Mouse (Mus musculus): ENCODE results near the gene Dnmt1. TPM values are rescaled to one million over a fixed set of nuclear protein-coding genes. Genes with fewer than 3 reads are reported as not detected.

Gene Dnmt1
- polyA plus RNA-seq, 1 experiment from 2014 or later = 35.2 TPM

GRCm38 (mm10) chr9:20986952-20987686 lies 27.4 kb upstream of the Dnmt1 start:
- Histone ChIP-seq H3K27ac (replicated peaks in 1 of 2; ENCODE audit: control insufficient read depth in 1 of 2, insufficient read depth in 1 of 2, low read depth in 2 of 2, low read length in 2 of 2) (no peak overlapping the region), H3K9me3 (ENCODE audit: control insufficient read depth, low read length) (no peaks in the 10 kb centered on the region), H3K4me3 (ENCODE audit: control insufficient read depth in 1 of 2, insufficient read depth in 1 of 2, low read depth in 1 of 2, low read length in 2 of 2) (no peak overlapping the region), H3K4me2 (ENCODE audit: low read length) (no peak overlapping the region), H3K27me3 (ENCODE audit: control insufficient read depth, insufficient read depth, low read length) (0 out of 2 replicates have a peak, but pooled peaks cover 4% of the 10 kb centered on the region), H3K4me1 (ENCODE audit: control insufficient read depth in 2 of 2, insufficient read depth in 2 of 2, low read length in 2 of 2) (peaks cover 11 to 14% of the 10 kb centered on the region in 2 experiments), H3K36me3 (ENCODE audit: control insufficient read depth, insufficient read depth, low read length) (no peaks in the 10 kb centered on the region), H3K9ac (ENCODE audit: low read length) (no peak overlapping the region)
- ATAC-seq (ENCODE audit: insufficient number of reproducible peaks, insufficient read depth, low FRiP score, low read depth) = no peak
- WGBS = 49% methylated on average over 15 of the region's 15 CpGs

GRCm38 (mm10) chr9:20983169-20983568 lies 23.5 kb upstream of the Dnmt1 start:
- no peak overlapping the region for H3K9ac ChIP-seq (ENCODE audit: low read length)
- H3K27ac ChIP-seq (replicated peaks in 1 of 2; ENCODE audit: control insufficient read depth in 1 of 2, insufficient read depth in 1 of 2, low read depth in 2 of 2, low read length in 2 of 2) = no peak overlapping the region
- no peak overlapping the region for H3K4me2 ChIP-seq (ENCODE audit: low read length)
- peaks cover 5 to 12% of the 10 kb centered on the region in 2 experiments; a peak in 2 of 4 replicates for H3K4me1 ChIP-seq (ENCODE audit: control insufficient read depth in 2 of 2, insufficient read depth in 2 of 2, low read length in 2 of 2)
- 46% methylated on average over 5 of the region's 5 CpGs for WGBS
- H3K27me3 ChIP-seq (ENCODE audit: control insufficient read depth, insufficient read depth, low read length) = 0 out of 2 replicates have a peak, but pooled peaks cover 1% of the 10 kb centered on the region
- no peak for ATAC-seq (ENCODE audit: insufficient number of reproducible peaks, insufficient read depth, low FRiP score, low read depth)
- H3K9me3 ChIP-seq (ENCODE audit: control insufficient read depth, low read length) = no peaks in the 10 kb centered on the region
- H3K4me3 ChIP-seq (ENCODE audit: control insufficient read depth in 1 of 2, insufficient read depth in 1 of 2, low read depth in 1 of 2, low read length in 2 of 2) = no peak overlapping the region
- no peaks in the 10 kb centered on the region for H3K36me3 ChIP-seq (ENCODE audit: control insufficient read depth, insufficient read depth, low read length)

DNA sequence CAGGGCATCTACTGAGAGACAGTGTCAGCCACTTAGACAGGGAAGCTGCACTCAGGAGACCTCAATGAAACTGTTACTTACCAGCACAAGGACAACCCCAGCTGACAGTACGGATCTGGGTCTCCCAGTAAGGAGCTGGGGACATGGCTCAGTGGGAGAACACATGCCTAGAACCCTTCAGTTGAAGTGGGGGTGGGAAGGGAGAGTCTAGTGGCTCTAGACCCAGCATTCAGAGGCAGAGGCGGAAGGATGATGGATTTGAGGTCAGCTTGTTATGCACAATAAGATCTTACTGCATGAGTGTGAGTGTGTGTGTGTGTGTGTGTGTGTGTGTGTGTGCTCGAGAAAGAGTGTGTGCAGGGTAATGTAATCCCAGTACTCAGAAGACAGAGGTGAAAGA lies 22.5 kb upstream of the Dnmt1 start:
- H3K9ac ChIP-seq (ENCODE audit: low read length) = no peak overlapping the region
- H3K27ac ChIP-seq (replicated peaks in 1 of 2; ENCODE audit: control insufficient read depth in 1 of 2, insufficient read depth in 1 of 2, low read depth in 2 of 2, low read length in 2 of 2) = no peak overlapping the region
- WGBS = 62% methylated on average over 3 of the region's 3 CpGs
- H3K36me3 ChIP-seq (ENCODE audit: control insufficient read depth, insufficient read depth, low read length) = no peaks in the 10 kb centered on the region
- H3K4me1 ChIP-seq (ENCODE audit: control insufficient read depth in 2 of 2, insufficient read depth in 2 of 2, low read length in 2 of 2) = peaks cover 5 to 14% of the 10 kb centered on the region in 2 experiments; a peak in 3 of 4 replicates
- no peak overlapping the region for H3K4me3 ChIP-seq (ENCODE audit: control insufficient read depth in 1 of 2, insufficient read depth in 1 of 2, low read depth in 1 of 2, low read length in 2 of 2)
- H3K27me3 ChIP-seq (ENCODE audit: control insufficient read depth, insufficient read depth, low read length) = no peaks in the 10 kb centered on the region
- H3K9me3 ChIP-seq (ENCODE audit: control insufficient read depth, low read length) = no peaks in the 10 kb centered on the region
- H3K4me2 ChIP-seq (ENCODE audit: low read length) = no peak overlapping the region
- no peak for ATAC-seq (ENCODE audit: insufficient number of reproducible peaks, insufficient read depth, low FRiP score, low read depth)

DNA sequence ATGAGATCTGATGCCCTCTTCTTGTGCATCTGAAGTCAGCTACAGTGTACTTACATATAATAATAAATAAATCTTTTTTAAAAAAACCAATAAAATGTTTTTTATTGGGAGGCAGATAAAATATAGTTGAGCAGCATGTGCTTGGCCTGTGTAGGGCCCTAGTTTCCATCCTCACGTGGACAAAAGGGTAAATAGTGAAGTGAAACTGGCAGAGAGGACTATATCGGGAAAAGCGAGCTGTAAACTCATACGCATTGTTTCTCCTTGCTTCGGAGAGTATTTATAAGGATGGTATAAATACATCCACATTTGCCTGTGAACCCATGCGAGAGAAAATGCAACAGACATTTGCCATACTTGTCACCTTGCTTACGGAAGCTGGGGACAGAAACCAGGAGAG lies 20.1 kb upstream of the Dnmt1 start:
- no peak overlapping the region for H3K9ac ChIP-seq (ENCODE audit: low read length)
- 86% methylated on average over 7 of the region's 7 CpGs for WGBS
- no peak overlapping the region for H3K4me2 ChIP-seq (ENCODE audit: low read length)
- no peaks in the 10 kb centered on the region for H3K36me3 ChIP-seq (ENCODE audit: control insufficient read depth, insufficient read depth, low read length)
- H3K4me1 ChIP-seq (ENCODE audit: control insufficient read depth in 2 of 2, insufficient read depth in 2 of 2, low read length in 2 of 2) = peaks cover 11 to 22% of the 10 kb centered on the region in 2 experiments
- H3K9me3 ChIP-seq (ENCODE audit: control insufficient read depth, low read length) = no peaks in the 10 kb centered on the region
- H3K4me3 ChIP-seq (ENCODE audit: control insufficient read depth in 1 of 2, insufficient read depth in 1 of 2, low read depth in 1 of 2, low read length in 2 of 2) = no peak overlapping the region
- H3K27me3 ChIP-seq (ENCODE audit: control insufficient read depth, insufficient read depth, low read length) = no peaks in the 10 kb centered on the region
- no peak for ATAC-seq (ENCODE audit: insufficient number of reproducible peaks, insufficient read depth, low FRiP score, low read depth)
- H3K27ac ChIP-seq (replicated peaks in 1 of 2; ENCODE audit: control insufficient read depth in 1 of 2, insufficient read depth in 1 of 2, low read depth in 2 of 2, low read length in 2 of 2) = no peak overlapping the region

DNA sequence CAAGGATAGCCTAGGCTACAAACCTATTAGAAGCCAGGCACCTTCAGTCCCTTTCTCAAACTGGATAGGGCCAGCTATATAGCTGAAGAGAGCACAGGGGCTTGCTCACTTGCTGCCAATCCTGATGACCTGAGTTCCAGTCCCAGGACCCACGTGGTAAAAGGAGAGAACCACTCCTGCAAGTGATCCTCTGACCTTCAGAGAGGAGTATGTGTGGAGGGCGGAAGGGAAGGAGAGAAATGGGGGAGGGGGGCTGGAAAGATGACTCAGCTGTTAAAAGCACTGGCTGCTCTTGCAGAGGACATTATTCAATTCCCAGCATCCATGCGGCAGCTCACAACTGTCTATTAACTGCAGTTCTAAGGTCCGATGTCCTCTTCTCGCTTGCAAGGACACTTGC lies 19.5 kb upstream of the Dnmt1 start:
- Histone ChIP-seq H3K36me3 (ENCODE audit: control insufficient read depth, insufficient read depth, low read length) (no peaks in the 10 kb centered on the region), H3K27ac (replicated peaks in 1 of 2; ENCODE audit: control insufficient read depth in 1 of 2, insufficient read depth in 1 of 2, low read depth in 2 of 2, low read length in 2 of 2) (peak overlapping the region; percentile 9 to 39; a peak in 2 of 4 replicates), H3K9ac (ENCODE audit: low read length) (no peak overlapping the region), H3K27me3 (ENCODE audit: control insufficient read depth, insufficient read depth, low read length) (no peaks in the 10 kb centered on the region), H3K4me1 (ENCODE audit: control insufficient read depth in 2 of 2, insufficient read depth in 2 of 2, low read length in 2 of 2) (peaks cover 14 to 27% of the 10 kb centered on the region in 2 experiments), H3K4me2 (ENCODE audit: low read length) (no peak overlapping the region), H3K4me3 (ENCODE audit: control insufficient read depth in 1 of 2, insufficient read depth in 1 of 2, low read depth in 1 of 2, low read length in 2 of 2) (no peak overlapping the region), H3K9me3 (ENCODE audit: control insufficient read depth, low read length) (no peaks in the 10 kb centered on the region)
- 57% methylated on average over 5 of the region's 5 CpGs for WGBS
- no peak for ATAC-seq (ENCODE audit: insufficient number of reproducible peaks, insufficient read depth, low FRiP score, low read depth)

GRCm38 (mm10) chr9:20978409-20979095 lies 18.9 kb upstream of the Dnmt1 start:
- Histone ChIP-seq H3K9ac (ENCODE audit: low read length) (no peak overlapping the region), H3K27me3 (ENCODE audit: control insufficient read depth, insufficient read depth, low read length) (no peaks in the 10 kb centered on the region), H3K27ac (replicated peaks in 1 of 2; ENCODE audit: control insufficient read depth in 1 of 2, insufficient read depth in 1 of 2, low read depth in 2 of 2, low read length in 2 of 2) (peak overlapping the region; percentile 9 to 39; a peak in 2 of 4 replicates), H3K9me3 (ENCODE audit: control insufficient read depth, low read length) (no peaks in the 10 kb centered on the region), H3K4me2 (ENCODE audit: low read length) (no peak overlapping the region), H3K36me3 (ENCODE audit: control insufficient read depth, insufficient read depth, low read length) (no peaks in the 10 kb centered on the region), H3K4me1 (ENCODE audit: control insufficient read depth in 2 of 2, insufficient read depth in 2 of 2, low read length in 2 of 2) (peaks cover 16 to 31% of the 10 kb centered on the region in 2 experiments), H3K4me3 (ENCODE audit: control insufficient read depth in 1 of 2, insufficient read depth in 1 of 2, low read depth in 1 of 2, low read length in 2 of 2) (no peak overlapping the region)
- ATAC-seq (ENCODE audit: insufficient number of reproducible peaks, insufficient read depth, low FRiP score, low read depth) = no peak
- WGBS = 53% methylated on average over 10 of the region's 10 CpGs

GRCm38 (mm10) chr9:20976961-20977689 lies 17.4 kb upstream of the Dnmt1 start:
- WGBS = 5% methylated on average over 4 of the region's 4 CpGs
- H3K4me1 ChIP-seq (ENCODE audit: control insufficient read depth in 2 of 2, insufficient read depth in 2 of 2, low read length in 2 of 2) = peaks cover 21 to 38% of the 10 kb centered on the region in 2 experiments

More at GRCm38 (mm10) chr9:20976961-20977689, 17.4 kb upstream of the Dnmt1 start:
- Histone ChIP-seq H3K9me3 (ENCODE audit: control insufficient read depth, low read length) (no peaks in the 10 kb centered on the region), H3K9ac (ENCODE audit: low read length) (peak overlapping the region; percentile 94), H3K4me2 (ENCODE audit: low read length) (peak overlapping the region; percentile 96), H3K27me3 (ENCODE audit: control insufficient read depth, insufficient read depth, low read length) (no peaks in the 10 kb centered on the region), H3K36me3 (ENCODE audit: control insufficient read depth, insufficient read depth, low read length) (no peaks in the 10 kb centered on the region; the same call in 1 of the 2 replicates), H3K4me3 (ENCODE audit: control insufficient read depth in 1 of 2, insufficient read depth in 1 of 2, low read depth in 1 of 2, low read length in 2 of 2) (peak overlapping the region; percentile 80 to 92), H3K27ac (replicated peaks in 1 of 2; ENCODE audit: control insufficient read depth in 1 of 2, insufficient read depth in 1 of 2, low read depth in 2 of 2, low read length in 2 of 2) (peak overlapping the region; percentile 35 to 92; a peak in 3 of 4 replicates)
- no peak for ATAC-seq (ENCODE audit: insufficient number of reproducible peaks, insufficient read depth, low FRiP score, low read depth)

Data from heart, embryonic 14.5 days (tissue).